In genomic region chr2:28756201-28756600, GRCm38 (mm10) we compare ENCODE assay signal across 9 mouse cellular contexts. TPM values are rescaled to one million over a fixed set of nuclear protein-coding genes. Genes with fewer than 3 reads are reported as not detected.
DNase-seq lines count a peak whose midpoint lies in the region; ATAC-seq and TF ChIP-seq lines count a peak whose summit lies in the region.
"Had no signal": no experiment of that assay in that cellular context is flagged by ENCODE, and none has a peak within 500 bp of the region (broad histone marks: within the 10 kb centered on the region; RNA-seq: fewer than 3 reads in every experiment).

No protein-coding gene starts in this region.

- peaks cover 4% of the 10 kb centered on the region; the same call in 1 of the 2 replicates for H3K4me1 ChIP-seq in forebrain, embryonic 11.5 days (replicated peaks; ENCODE audit: control insufficient read depth, insufficient read depth, low read length)
- peaks cover 14% of the 10 kb centered on the region for H3K4me1 ChIP-seq in forebrain, embryonic 16.5 days (replicated peaks; ENCODE audit: control insufficient read depth, insufficient read depth, low read length)
- H3K4me1 ChIP-seq in forebrain, embryonic 12.5 days = peaks cover 17% of the 10 kb centered on the region
- H3K4me1 ChIP-seq in lung, postnatal 0 days (ENCODE audit: insufficient read depth, low read depth, low read length) = no peaks in the 10 kb centered on the region

- H3K9ac ChIP-seq in forebrain, embryonic 11.5 days (ENCODE audit: low read length) = no peak overlapping the region
- no peak overlapping the region for H3K9ac ChIP-seq in forebrain, embryonic 16.5 days (replicated peaks; ENCODE audit: low read depth, low read length)
- no peak overlapping the region for H3K9ac ChIP-seq in forebrain, embryonic 12.5 days
- H3K9ac ChIP-seq in lung, postnatal 0 days (replicated peaks; ENCODE audit: low read depth) = no peak overlapping the region

- H3K4me3 ChIP-seq in forebrain, embryonic 11.5 days (ENCODE audit: low read depth, low read length) = no peak overlapping the region
- no peak overlapping the region for H3K4me3 ChIP-seq in forebrain, embryonic 16.5 days (replicated peaks; ENCODE audit: low read length)
- no peak overlapping the region for H3K4me3 ChIP-seq in forebrain, embryonic 12.5 days (replicated peaks)
- no peak overlapping the region for H3K4me3 ChIP-seq in lung, postnatal 0 days (ENCODE audit: low read depth, low read length)
- H3K4me3 ChIP-seq: limb, embryonic 13.5 days had no signal

- peak; percentile 78 for TF ChIP-seq CTCF in lung, postnatal 0 days (IDR thresholded peaks at IDR 0.05)

- H3K9me3 ChIP-seq in forebrain, embryonic 11.5 days (ENCODE audit: control insufficient read depth, low read length) = no peaks in the 10 kb centered on the region
- no peaks in the 10 kb centered on the region for H3K9me3 ChIP-seq in forebrain, embryonic 16.5 days (ENCODE audit: control insufficient read depth, low read length)
- no peaks in the 10 kb centered on the region for H3K9me3 ChIP-seq in forebrain, embryonic 12.5 days
- H3K9me3 ChIP-seq in lung, postnatal 0 days (ENCODE audit: low read length) = no peaks in the 10 kb centered on the region
- H3K9me3 ChIP-seq: limb, embryonic 13.5 days had no signal

- no peak for TF ChIP-seq EP300 in lung, postnatal 0 days (IDR thresholded peaks at IDR 0.05)

- H3K27ac ChIP-seq in forebrain, embryonic 11.5 days (ENCODE audit: low read depth, low read length) = no peak overlapping the region
- H3K27ac ChIP-seq in forebrain, embryonic 16.5 days (ENCODE audit: low read length) = no peak overlapping the region
- H3K27ac ChIP-seq in forebrain, embryonic 12.5 days = no peak overlapping the region
- no peak overlapping the region for H3K27ac ChIP-seq in lung, postnatal 0 days (ENCODE audit: low read length)
- H3K27ac ChIP-seq: limb, embryonic 13.5 days had no signal

- peak; percentile 84 for DNase-seq in forebrain, embryonic 11.5 days (ENCODE audit: low spot score)
- DNase-seq in 3134 (ENCODE audit: extremely low read depth, insufficient read length, low spot score) (peak; percentile 68), WW6 (ENCODE audit: low read depth, low spot score) (peak; percentile 18)
- DNase-seq in kidney, postnatal 10 days = peak; percentile 84
- DNase-seq in lung, postnatal 0 days (ENCODE audit: low spot score) = peak; percentile 81
- peak; percentile 65 for DNase-seq in splenic B cell, adult 2 months (ENCODE audit: low read depth, low spot score)

- H3K4me2 ChIP-seq in forebrain, embryonic 11.5 days (ENCODE audit: low read depth, low read length, severe bottlenecking) = no peak overlapping the region
- H3K4me2 ChIP-seq in forebrain, embryonic 16.5 days (ENCODE audit: low read length) = no peak overlapping the region
- no peak overlapping the region for H3K4me2 ChIP-seq in forebrain, embryonic 12.5 days
- H3K4me2 ChIP-seq in lung, postnatal 0 days (replicated peaks; ENCODE audit: low read depth, low read length) = 0 out of 2 replicates have a peak overlapping the region, but pooled peaks have one; percentile 6
- H3K4me2 ChIP-seq: limb, embryonic 13.5 days had no signal

- WGBS in forebrain, embryonic 11.5 days = 46% methylated on average over 4 of the region's 4 CpGs
- WGBS in forebrain, embryonic 16.5 days = 41% methylated on average over 4 of the region's 4 CpGs
- 41% methylated on average over 4 of the region's 4 CpGs for WGBS in forebrain, embryonic 12.5 days
- WGBS in lung, postnatal 0 days = 41% methylated on average over 4 of the region's 4 CpGs

- no peak for ATAC-seq in forebrain, embryonic 11.5 days (replicated peaks; ENCODE audit: low FRiP score)
- ATAC-seq in forebrain, embryonic 16.5 days = no peak
- ATAC-seq in forebrain, embryonic 12.5 days (ENCODE audit: low FRiP score) = 0 out of 2 replicates have a peak, but pooled peaks have one; percentile 40
- peak; percentile 61 for ATAC-seq in lung, postnatal 0 days

- H3K36me3 ChIP-seq in forebrain, embryonic 11.5 days (ENCODE audit: control insufficient read depth, insufficient read depth, low read length) = no peaks in the 10 kb centered on the region
- H3K36me3 ChIP-seq in forebrain, embryonic 16.5 days (ENCODE audit: control insufficient read depth, insufficient read depth) = no peaks in the 10 kb centered on the region
- no peaks in the 10 kb centered on the region for H3K36me3 ChIP-seq in forebrain, embryonic 12.5 days (replicated peaks)
- H3K36me3 ChIP-seq in lung, postnatal 0 days (ENCODE audit: insufficient read depth, low read length) = no peaks in the 10 kb centered on the region
- H3K36me3 ChIP-seq in splenic B cell, adult 2 months (ENCODE audit: control insufficient read depth, insufficient read depth, low read length, poor library complexity, severe bottlenecking) = no peaks in the 10 kb centered on the region
- H3K36me3 ChIP-seq: limb, embryonic 13.5 days had no signal

- peaks cover 44% of the 10 kb centered on the region for H3K27me3 ChIP-seq in forebrain, embryonic 11.5 days (ENCODE audit: control insufficient read depth, insufficient read depth, low read length)
- peaks cover 61% of the 10 kb centered on the region for H3K27me3 ChIP-seq in forebrain, embryonic 16.5 days (replicated peaks; ENCODE audit: control insufficient read depth, insufficient read depth, low read length)
- peaks cover 95% of the 10 kb centered on the region for H3K27me3 ChIP-seq in forebrain, embryonic 12.5 days
- no peaks in the 10 kb centered on the region for H3K27me3 ChIP-seq in lung, postnatal 0 days (replicated peaks; ENCODE audit: insufficient read depth, low read length)
- H3K27me3 ChIP-seq in splenic B cell, adult 2 months (ENCODE audit: control insufficient read depth, insufficient read depth, low read length, poor library complexity, severe bottlenecking) = no peaks in the 10 kb centered on the region

RNA-seq across cellular contexts. Expression of gene Ak8, which starts 56.2 kb away (rescaled TPM):
- polyA plus RNA-seq in forebrain, embryonic 11.5 days (2014; fragmentation: Nextera tagmentation; extraction: Ambion mirVana) = 0.23 and 0.48 TPM in 2 replicates
- 1.0 and 1.5 TPM in 2 replicates for polyA plus RNA-seq in forebrain, embryonic 16.5 days (2015; fragmentation: Nextera tagmentation; extraction: Ambion mirVana)
- 0.33 and 0.75 TPM in 2 replicates for polyA plus RNA-seq in forebrain, embryonic 12.5 days (2016; fragmentation: Nextera tagmentation; extraction: Ambion mirVana)
- 8.7 and 10.9 TPM in 2 replicates for polyA plus RNA-seq in lung, postnatal 0 days (2015; fragmentation: Nextera tagmentation; extraction: Ambion mirVana)

RNA-seq across cellular contexts. Expression of gene Spaca9, which starts 56.7 kb away (rescaled TPM):
- 1.5 and 2.1 TPM in 2 replicates for polyA plus RNA-seq in forebrain, embryonic 11.5 days (2014; fragmentation: Nextera tagmentation; extraction: Ambion mirVana)
- polyA plus RNA-seq in forebrain, embryonic 16.5 days (2015; fragmentation: Nextera tagmentation; extraction: Ambion mirVana) = 1.4 and 2.1 TPM in 2 replicates
- polyA plus RNA-seq in forebrain, embryonic 12.5 days (2016; fragmentation: Nextera tagmentation; extraction: Ambion mirVana) = 1.5 and 1.7 TPM in 2 replicates
- polyA plus RNA-seq in lung, postnatal 0 days (2015; fragmentation: Nextera tagmentation; extraction: Ambion mirVana) = 21.2 and 26.3 TPM in 2 replicates

Comparison
In these comparisons a context has a peak if more than half of its experiments do, and no peak if none do; other contexts are left out.
1. ATAC-seq: peak in forebrain, embryonic 12.5 days (single experiment) and lung, postnatal 0 days (single experiment); none in forebrain, embryonic 11.5 days (single experiment) and forebrain, embryonic 16.5 days (single experiment).
2. DNase-seq: peak in every context shown above with its lines; median percentile 84 in forebrain, embryonic 11.5 days; 84 in kidney, postnatal 10 days; 81 in lung, postnatal 0 days; 68 in 3134; 65 in splenic B cell, adult 2 months; 18 in WW6.